Mouse (Mus musculus) heart, postnatal 0 days (tissue): ENCODE data around the gene Aurkb.

Experiments used
- CTCF ChIP-seq: IDR thresholded peaks from 2 replicates; pipeline ENCODE4 v1.5.1; 2016; ENCODE audit warnings: antibody characterized with exemption, control low read depth, low read depth
- EP300 ChIP-seq: IDR thresholded peaks from 2 replicates; pipeline ENCODE4 v1.6.1; 2016; ENCODE audit warnings: antibody characterized with exemption, low read depth

GRCm38 (mm10) chr11:69053848-69054247 is 8.4 kb downstream of the Aurkb start:
- TF ChIP-seq CTCF, result no peak
- no peak for TF ChIP-seq EP300
